Mouse (Mus musculus) myocyte (in vitro differentiated cells): ENCODE data around the gene Dact3. TPM values are rescaled to one million over a fixed set of nuclear protein-coding genes. Genes with fewer than 3 reads are reported as not detected.

Source experiments
- H3K27me3 ChIP-seq: one replicate; pipeline ENCODE4 v1.6.1; 2011; ENCODE audit not compliant: control insufficient read depth, insufficient read depth, insufficient read length
- H3K36me3 ChIP-seq: one replicate; pipeline ENCODE4 v1.6.1; 2011; ENCODE audit not compliant: control insufficient read depth, insufficient read depth
- H3K4me2 ChIP-seq: one replicate; pipeline ENCODE4 v1.6.1; 2011; ENCODE audit warnings: low read depth, control low read depth
- H3K4me3 ChIP-seq: one replicate; pipeline ENCODE4 v1.5.1; 2011; ENCODE audit warnings: mild to moderate bottlenecking, control low read depth, moderate library complexity
- H3K79me2 ChIP-seq: one replicate; pipeline ENCODE4 v1.6.1; 2011; ENCODE audit not compliant: control insufficient read depth, insufficient read depth
- H3ac ChIP-seq: one replicate; pipeline ENCODE4 v1.6.1; 2011; ENCODE audit not compliant: control insufficient read depth, insufficient read length
- CEBPB ChIP-seq: IDR thresholded peaks from 2 replicates; pipeline ENCODE4 v1.6.1; 2011; ENCODE audit warnings: mild to moderate bottlenecking, moderate library complexity; ENCODE audit not compliant: poor library complexity, insufficient read depth, severe bottlenecking
- E2F4 ChIP-seq: IDR thresholded peaks from one replicate; pipeline ENCODE4 v1.6.1; 2011; ENCODE audit warnings: mild to moderate bottlenecking, control low read depth, moderate library complexity; ENCODE audit not compliant: insufficient read depth
- MAX ChIP-seq: IDR thresholded peaks from one replicate; pipeline ENCODE4 v1.6.1; 2011; ENCODE audit warnings: low read depth, mild to moderate bottlenecking, control low read depth
- MYOD1 ChIP-seq, 3 experiments: IDR thresholded peaks; one replicate each; pipeline ENCODE4 v1.6.1; 2011; ENCODE audit warnings: control low read depth in 2 of 3, low read depth in 2 of 3, mild to moderate bottlenecking in 2 of 3, moderate library complexity in 1 of 3; ENCODE audit not compliant: insufficient read length in 2 of 3, control insufficient read depth in 1 of 3
- MYOG ChIP-seq, 3 experiments: IDR thresholded peaks; one replicate each; pipeline ENCODE4 v1.6.1; 2011; ENCODE audit warnings: control low read depth in 2 of 3, low read depth in 2 of 3, mild to moderate bottlenecking in 2 of 3; ENCODE audit not compliant: insufficient read length in 2 of 3, control insufficient read depth in 1 of 3, insufficient read depth in 1 of 3
- POLR2A ChIP-seq: IDR thresholded peaks from one replicate; pipeline ENCODE4 v1.6.1; 2011; ENCODE audit warnings: low read depth, mild to moderate bottlenecking, control low read depth, moderate library complexity; ENCODE audit not compliant: insufficient read length
- POLR2AphosphoS2 ChIP-seq: IDR thresholded peaks from one replicate; pipeline ENCODE4 v1.6.1; 2011; ENCODE audit warnings: low read depth, control low read depth; ENCODE audit not compliant: insufficient read length
- REST ChIP-seq: IDR thresholded peaks from one replicate; pipeline ENCODE4 v1.6.1; 2011; ENCODE audit warnings: mild to moderate bottlenecking, control low read depth, moderate library complexity; ENCODE audit not compliant: insufficient read depth, insufficient read length
- SRF ChIP-seq: IDR thresholded peaks from one replicate; pipeline ENCODE4 v1.6.1; 2011; ENCODE audit warnings: low read depth; ENCODE audit not compliant: control insufficient read depth, insufficient read length
- TCF12 ChIP-seq: IDR thresholded peaks from one replicate; pipeline ENCODE4 v1.6.1; 2011; ENCODE audit warnings: mild to moderate bottlenecking, control low read depth; ENCODE audit not compliant: poor library complexity, insufficient read depth, severe bottlenecking
- TCF3 ChIP-seq: IDR thresholded peaks from one replicate; pipeline ENCODE4 v1.6.1; 2011; ENCODE audit warnings: low read depth, control low read depth; ENCODE audit not compliant: insufficient read length
- USF1 ChIP-seq: IDR thresholded peaks from one replicate; pipeline ENCODE4 v1.6.1; 2011; ENCODE audit warnings: low read depth, mild to moderate bottlenecking, control low read depth, moderate library complexity
- polyA plus RNA-seq: library from polyadenylated mRNA; unstranded; fragments of >200 nt; fragmentation: generic; extraction: Trizol; gene quantifications from one replicate; pipeline ENCODE4 v1.2.1, GENCODE M21; 2012; ENCODE audit warnings: missing spikeins

Dact3 gene
- polyA plus RNA-seq, 1 experiment, result 10.0 TPM

GRCm38 (mm10) chr7:16841561-16842560 is 33.3 kb upstream of the Dact3 start:
- peak overlapping the region; percentile 73 for H3K4me3 ChIP-seq

GRCm38 (mm10) chr7:16842645-16843063 is 32.5 kb upstream of the Dact3 start, which contains the start of gene Prkd2:
TSS of gene Prkd2 (plus strand) at chr7:16842902.
- Histone ChIP-seq H3ac (peak within 1 kb of the TSS; percentile 61), H3K79me2 (no peaks in the 10 kb centered on the region), H3K4me2 (peak within 1 kb of the TSS; percentile 98), H3K36me3 (peaks cover 3% of the 10 kb centered on the region), H3K4me3 (peak within 1 kb of the TSS; percentile 73), H3K27me3 (no peaks in the 10 kb centered on the region)
- TF ChIP-seq POLR2AphosphoS2, result peak; percentile 87
- TF ChIP-seq TCF3, result no peak
- TF ChIP-seq TCF12, result no peak
- no peak for TF ChIP-seq CEBPB
- no peak for TF ChIP-seq E2F4
- no peak for TF ChIP-seq MYOD1 (IDR thresholded peaks at IDR 0.05; ENCODE audit: control insufficient read depth in 1 of 3, insufficient read length in 2 of 3, low read depth in 2 of 3)
- TF ChIP-seq MYOG (IDR thresholded peaks at IDR 0.05; ENCODE audit: control insufficient read depth in 1 of 3, insufficient read depth in 1 of 3, insufficient read length in 2 of 3, low read depth in 2 of 3), result no peak
- peak; percentile 21 for TF ChIP-seq POLR2A
- TF ChIP-seq REST, result no peak
- no peak for TF ChIP-seq SRF
- no peak for TF ChIP-seq USF1
- no peak for TF ChIP-seq MAX

More at GRCm38 (mm10) chr7:16841561-16842560, 33.3 kb upstream of the Dact3 start:
- H3K79me2 ChIP-seq, result no peaks in the 10 kb centered on the region
- peaks cover 3% of the 10 kb centered on the region for H3K36me3 ChIP-seq
- no peak for TF ChIP-seq POLR2AphosphoS2
- peak overlapping the region; percentile 98 for H3K4me2 ChIP-seq
- peak overlapping the region; percentile 61 for H3ac ChIP-seq
- no peaks in the 10 kb centered on the region for H3K27me3 ChIP-seq

- Histone ChIP-seq H3K79me2 (no peaks in the 10 kb centered on the region), H3K4me3 (peak overlapping the region; percentile 73), H3K27me3 (no peaks in the 10 kb centered on the region), H3K36me3 (peaks cover 3% of the 10 kb centered on the region), H3ac (peak overlapping the region; percentile 61), H3K4me2 (peak overlapping the region; percentile 98)
- TF ChIP-seq USF1, result no peak
- TF ChIP-seq REST, result no peak
- no peak for TF ChIP-seq SRF
- no peak for TF ChIP-seq TCF12
- TF ChIP-seq CEBPB, result no peak
- TF ChIP-seq E2F4, result no peak
- TF ChIP-seq TCF3, result no peak
- no peak for TF ChIP-seq MAX
- TF ChIP-seq POLR2AphosphoS2, result no peak
- no peak for TF ChIP-seq POLR2A
- no peak for TF ChIP-seq MYOG (IDR thresholded peaks at IDR 0.05; ENCODE audit: control insufficient read depth in 1 of 3, insufficient read depth in 1 of 3, insufficient read length in 2 of 3, low read depth in 2 of 3)
Measured at GRCm38 (mm10) chr7:16843441-16844171, 31.5 kb upstream of the Dact3 start.

- no peaks in the 10 kb centered on the region for H3K27me3 ChIP-seq
- H3K4me2 ChIP-seq, result peak overlapping the region; percentile 98
- peak overlapping the region; percentile 73 for H3K4me3 ChIP-seq
- H3K36me3 ChIP-seq, result no peaks in the 10 kb centered on the region
- TF ChIP-seq MYOD1 (IDR thresholded peaks at IDR 0.05; ENCODE audit: control insufficient read depth in 1 of 3, insufficient read length in 2 of 3, low read depth in 2 of 3), result no peak
- TF ChIP-seq TCF3, result no peak
- TF ChIP-seq SRF, result no peak
- TF ChIP-seq MYOG (IDR thresholded peaks at IDR 0.05; ENCODE audit: control insufficient read depth in 1 of 3, insufficient read depth in 1 of 3, insufficient read length in 2 of 3, low read depth in 2 of 3), result no peak
- no peak for TF ChIP-seq CEBPB
- no peak for TF ChIP-seq E2F4
- no peak for TF ChIP-seq MAX
- no peak for TF ChIP-seq REST
- no peak for TF ChIP-seq USF1
- no peak for TF ChIP-seq POLR2A
- TF ChIP-seq POLR2AphosphoS2, result no peak
- no peak for TF ChIP-seq TCF12
- no peaks in the 10 kb centered on the region for H3K79me2 ChIP-seq
- H3ac ChIP-seq, result no peak overlapping the region
Measured at GRCm38 (mm10) chr7:16844696-16845071, 30.4 kb upstream of the Dact3 start.
